Mouse (Mus musculus) limb, embryonic 11.5 days (tissue): ENCODE measurements around the gene Tmem178. TPM values are rescaled to one million over a fixed set of nuclear protein-coding genes. Genes with fewer than 3 reads are reported as not detected.

Source experiments
- ATAC-seq: fragments of 200-750 bp; cut with Nextera tagmentation; 2 replicates; pipeline ENCODE4 v1.8.0; 2017; ENCODE audit warnings: low read depth; ENCODE audit not compliant: insufficient number of reproducible peaks, low FRiP score, low TSS enrichment
- DNase-seq: peaks from one replicate; pipeline ENCODE4 v3.0.0-alpha.2; 2015; ENCODE audit warnings: low spot score
- H3K27ac ChIP-seq: fragments of 300-500 bp; sonication (generic); replicated peaks from 2 replicates; pipeline ENCODE4 v1.5.1; 2014; ENCODE audit warnings: low read depth, mild to moderate bottlenecking, low read length
- H3K27me3 ChIP-seq: fragments of 300-500 bp; sonication (generic); 2 replicates; pipeline ENCODE4 v1.6.1; 2014; ENCODE audit warnings: mild to moderate bottlenecking, low read length, mixed read lengths; ENCODE audit not compliant: control insufficient read depth, insufficient read depth
- H3K36me3 ChIP-seq: fragments of 300-500 bp; sonication (generic); 2 replicates; pipeline ENCODE4 v1.6.1; 2014; ENCODE audit warnings: mild to moderate bottlenecking, low read length, moderate library complexity, mixed read lengths; ENCODE audit not compliant: control insufficient read depth, insufficient read depth
- H3K4me1 ChIP-seq: fragments of 300-500 bp; sonication (generic); 2 replicates; pipeline ENCODE4 v1.6.1; 2014; ENCODE audit warnings: low read length, mixed read lengths; ENCODE audit not compliant: control insufficient read depth, insufficient read depth
- H3K4me2 ChIP-seq: fragments of 300-500 bp; sonication (generic); 2 replicates; pipeline ENCODE4 v1.6.1; 2014; ENCODE audit warnings: low read depth, mild to moderate bottlenecking, moderate library complexity; ENCODE audit not compliant: severe bottlenecking
- H3K4me3 ChIP-seq: fragments of 300-500 bp; sonication (generic); 2 replicates; pipeline ENCODE4 v1.5.1; 2014; ENCODE audit warnings: low read depth, low read length
- H3K9ac ChIP-seq: fragments of 300-500 bp; sonication (generic); 2 replicates; pipeline ENCODE4 v1.6.1; 2014; ENCODE audit warnings: mild to moderate bottlenecking, low read length
- H3K9me3 ChIP-seq: fragments of 300-500 bp; sonication (generic); 2 replicates; pipeline ENCODE4 v1.6.1; 2016; ENCODE audit warnings: low read length; ENCODE audit not compliant: control insufficient read depth
- WGBS: fragments of 180-500 bp; shearing (Covaris S2); extraction: QIAGEN DNeasy Blood & Tissue Kit; methylation state at CpG from one replicate; pipeline ENCODE4 v1.1.7; 2014; 5-methylcytosine and 5-hydroxymethylcytosine counted together
- polyA plus RNA-seq: library from polyadenylated mRNA; unstranded; fragments of >200 nt; fragmentation: Nextera tagmentation; extraction: Ambion mirVana; gene quantifications from 2 replicates; pipeline ENCODE4 v1.2.1, GENCODE M21; 2014

Tmem178 gene
- 5.3 and 6.9 TPM in 2 replicates for polyA plus RNA-seq

DNA sequence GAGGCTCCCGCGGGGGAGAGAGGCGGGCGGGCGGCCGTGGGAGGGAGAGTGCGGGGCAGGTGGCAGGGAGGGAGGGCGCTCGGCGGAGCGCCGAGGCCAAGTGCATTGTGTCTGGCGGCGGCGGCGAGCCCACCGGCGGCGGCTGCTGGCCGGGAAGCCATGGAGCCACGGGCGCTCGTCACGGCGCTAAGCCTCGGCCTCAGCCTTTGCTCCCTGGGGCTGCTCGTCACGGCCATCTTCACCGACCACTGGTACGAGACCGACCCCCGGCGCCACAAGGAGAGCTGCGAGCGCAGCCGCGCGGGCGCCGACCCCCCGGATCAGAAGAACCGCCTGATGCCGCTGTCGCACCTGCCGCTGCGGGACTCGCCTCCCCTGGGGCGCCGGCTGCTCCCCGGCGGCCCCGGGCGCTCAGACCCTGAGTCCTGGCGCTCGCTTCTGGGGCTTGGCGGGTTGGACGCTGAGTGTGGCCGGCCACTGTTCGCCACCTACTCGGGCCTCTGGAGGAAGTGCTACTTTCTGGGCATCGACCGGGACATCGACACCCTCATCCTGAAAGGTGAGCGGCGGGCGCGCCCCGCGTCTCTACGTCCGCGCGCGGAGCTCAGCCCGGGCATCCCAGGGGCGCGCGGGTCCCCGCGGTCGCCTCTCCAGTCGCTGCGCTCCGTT is at the start of gene Tmem178:
TSS of gene Tmem178 (plus strand) at position 103 of the 669 bp plus-strand sequence.
- H3K9ac ChIP-seq: peak within 1 kb of the TSS; percentile 70
- H3K4me1 ChIP-seq: no peaks in the 10 kb centered on the region
- H3K4me3 ChIP-seq: peak within 1 kb of the TSS; percentile 71
- no peaks in the 10 kb centered on the region for H3K9me3 ChIP-seq
- H3K27ac ChIP-seq: no peak within 1 kb of the TSS
- no peaks in the 10 kb centered on the region for H3K36me3 ChIP-seq
- peaks cover 8% of the 10 kb centered on the region; the same call in 1 of the 2 replicates for H3K27me3 ChIP-seq
- peak within 1 kb of the TSS; percentile 99 for H3K4me2 ChIP-seq
- peak; percentile 64 for DNase-seq
- under 1% methylated on average over 72 of the region's 84 CpGs for WGBS
- peak; percentile 54; the same call in 1 of the 2 replicates for ATAC-seq

GRCm38 (mm10) chr17:80896481-80896880 is 48.0 kb upstream of the Tmem178 start:
- no peak overlapping the region for H3K4me3 ChIP-seq
- H3K36me3 ChIP-seq: no peaks in the 10 kb centered on the region
- no peak overlapping the region for H3K4me2 ChIP-seq
- H3K4me1 ChIP-seq: no peaks in the 10 kb centered on the region
- peak overlapping the region; percentile 12; the same call in 1 of the 2 replicates for H3K27ac ChIP-seq
- no peaks in the 10 kb centered on the region for H3K27me3 ChIP-seq
- H3K9me3 ChIP-seq: no peaks in the 10 kb centered on the region
- H3K9ac ChIP-seq: no peak overlapping the region
- ATAC-seq (no peak), DNase-seq (no peak)
- 44% methylated on average over 2 of the region's 2 CpGs for WGBS

DNA sequence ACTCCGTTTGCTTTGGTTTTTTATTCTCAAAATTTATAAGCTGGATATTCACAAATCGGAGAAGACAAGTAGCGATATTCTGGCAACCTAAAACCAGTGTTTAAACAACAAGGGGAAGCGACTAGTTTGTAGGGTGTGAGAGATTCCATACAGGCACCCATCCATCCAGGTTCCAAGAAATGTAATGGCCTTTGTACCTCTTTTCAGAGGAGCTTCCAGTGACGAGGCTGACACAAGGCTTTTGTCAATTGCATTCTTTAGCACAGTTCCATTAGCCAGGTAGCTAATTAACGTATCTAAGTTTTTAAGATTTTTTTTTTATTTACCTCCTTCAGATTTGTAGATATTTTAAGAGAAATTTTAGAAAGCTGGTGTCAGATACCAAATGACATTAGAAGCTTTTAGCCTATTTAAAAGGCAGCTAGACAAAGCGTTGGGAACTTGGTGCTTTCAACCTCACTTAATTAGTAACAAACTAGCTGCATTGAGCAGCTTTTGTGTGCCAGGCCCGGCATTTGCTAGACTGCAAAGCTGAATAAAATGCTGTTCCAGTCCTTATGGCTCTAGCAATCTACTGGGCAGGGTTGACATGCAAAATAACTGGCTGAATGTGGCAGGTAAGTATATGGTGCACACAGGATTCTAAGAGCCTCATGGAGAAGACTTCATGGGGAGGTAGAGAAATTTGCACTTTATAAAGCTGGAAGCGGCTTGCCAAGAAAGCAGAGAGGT is 46.6 kb upstream of the Tmem178 start:
- Histone ChIP-seq H3K27me3 (no peaks in the 10 kb centered on the region), H3K36me3 (no peaks in the 10 kb centered on the region), H3K4me2 (no peak overlapping the region), H3K4me3 (no peak overlapping the region), H3K9ac (no peak overlapping the region), H3K4me1 (no peaks in the 10 kb centered on the region), H3K27ac (no peak overlapping the region), H3K9me3 (no peaks in the 10 kb centered on the region)
- 78% methylated on average over 9 of the region's 9 CpGs for WGBS
- ATAC-seq (no peak), DNase-seq (no peak)

DNA sequence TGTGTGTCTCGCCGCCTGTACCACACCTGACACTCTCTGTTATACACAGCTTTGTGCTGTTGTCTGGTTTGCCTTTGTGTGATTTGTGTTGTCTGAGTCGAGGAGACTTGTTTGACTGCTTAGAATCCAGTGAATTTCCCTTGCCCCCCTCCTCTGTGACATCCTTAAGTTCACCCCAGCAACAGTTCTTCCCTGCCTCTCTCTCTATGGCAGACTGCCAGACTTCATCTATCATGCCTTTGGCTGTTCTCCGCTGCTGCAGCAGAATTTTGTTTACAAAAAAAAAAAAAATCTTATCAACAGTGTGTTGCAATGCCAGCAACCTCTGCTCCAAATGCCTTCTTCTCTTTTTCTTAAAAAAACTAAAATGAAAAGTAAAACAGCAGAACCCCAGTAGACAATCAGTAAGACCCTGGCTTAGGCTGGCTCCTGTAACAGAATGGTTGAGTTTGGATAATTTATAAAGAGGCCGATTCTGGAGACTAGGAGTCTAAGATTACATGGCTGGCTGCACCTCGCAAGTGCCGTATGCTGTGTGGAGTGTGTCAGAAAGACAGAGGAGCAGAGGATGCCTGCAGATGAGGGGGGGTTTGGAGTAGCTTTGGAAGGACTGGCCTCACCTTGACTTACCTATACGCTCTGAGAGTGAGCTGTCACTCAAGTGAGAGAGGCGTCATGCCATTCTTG is 44.8 kb upstream of the Tmem178 start:
- WGBS: 76% methylated on average over 9 of the region's 9 CpGs
- no peak overlapping the region for H3K4me2 ChIP-seq
- ATAC-seq: no peak
- H3K27me3 ChIP-seq: no peaks in the 10 kb centered on the region
- no peak overlapping the region for H3K9ac ChIP-seq
- H3K4me1 ChIP-seq: no peaks in the 10 kb centered on the region
- no peak overlapping the region for H3K4me3 ChIP-seq
- H3K9me3 ChIP-seq: no peaks in the 10 kb centered on the region
- H3K27ac ChIP-seq: no peak overlapping the region
- no peak for DNase-seq
- H3K36me3 ChIP-seq: no peaks in the 10 kb centered on the region

- Histone ChIP-seq H3K36me3 (no peaks in the 10 kb centered on the region), H3K9me3 (no peaks in the 10 kb centered on the region), H3K9ac (no peak overlapping the region), H3K27ac (no peak overlapping the region), H3K4me1 (no peaks in the 10 kb centered on the region), H3K4me3 (no peak overlapping the region), H3K27me3 (no peaks in the 10 kb centered on the region), H3K4me2 (no peak overlapping the region)
- DNase-seq (no peak), ATAC-seq (no peak)
- 84% methylated on average over 2 of the region's 2 CpGs for WGBS
These were observed 44.3 kb upstream of the Tmem178 start for GRCm38 (mm10) chr17:80900200-80900520.

DNA sequence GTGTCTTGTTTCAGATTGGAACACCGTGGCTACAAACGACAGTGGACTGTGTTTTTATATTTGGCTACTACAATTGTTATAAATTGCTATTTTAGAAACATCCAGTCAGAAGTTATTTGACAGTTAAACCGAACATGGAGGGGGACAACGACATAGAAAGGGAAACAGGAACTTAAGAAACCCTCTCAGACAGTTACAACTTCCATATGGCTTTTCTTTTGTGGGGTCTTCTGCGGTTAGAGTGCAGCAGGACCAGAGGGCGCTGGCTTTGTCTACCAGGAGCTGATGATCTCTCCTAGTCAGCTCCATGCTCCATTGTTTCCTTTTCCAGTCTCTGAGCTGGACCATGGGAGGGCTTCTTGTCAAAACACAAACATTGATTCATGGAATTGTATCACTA is 42.5 kb upstream of the Tmem178 start:
- H3K9ac ChIP-seq: no peak overlapping the region
- no peaks in the 10 kb centered on the region for H3K4me1 ChIP-seq
- no peak for DNase-seq
- no peak overlapping the region for H3K4me2 ChIP-seq
- ATAC-seq: no peak
- H3K36me3 ChIP-seq: no peaks in the 10 kb centered on the region
- H3K9me3 ChIP-seq: no peaks in the 10 kb centered on the region
- 85% methylated on average over 6 of the region's 6 CpGs for WGBS
- no peaks in the 10 kb centered on the region for H3K27me3 ChIP-seq
- no peak overlapping the region for H3K27ac ChIP-seq
- no peak overlapping the region for H3K4me3 ChIP-seq

DNA sequence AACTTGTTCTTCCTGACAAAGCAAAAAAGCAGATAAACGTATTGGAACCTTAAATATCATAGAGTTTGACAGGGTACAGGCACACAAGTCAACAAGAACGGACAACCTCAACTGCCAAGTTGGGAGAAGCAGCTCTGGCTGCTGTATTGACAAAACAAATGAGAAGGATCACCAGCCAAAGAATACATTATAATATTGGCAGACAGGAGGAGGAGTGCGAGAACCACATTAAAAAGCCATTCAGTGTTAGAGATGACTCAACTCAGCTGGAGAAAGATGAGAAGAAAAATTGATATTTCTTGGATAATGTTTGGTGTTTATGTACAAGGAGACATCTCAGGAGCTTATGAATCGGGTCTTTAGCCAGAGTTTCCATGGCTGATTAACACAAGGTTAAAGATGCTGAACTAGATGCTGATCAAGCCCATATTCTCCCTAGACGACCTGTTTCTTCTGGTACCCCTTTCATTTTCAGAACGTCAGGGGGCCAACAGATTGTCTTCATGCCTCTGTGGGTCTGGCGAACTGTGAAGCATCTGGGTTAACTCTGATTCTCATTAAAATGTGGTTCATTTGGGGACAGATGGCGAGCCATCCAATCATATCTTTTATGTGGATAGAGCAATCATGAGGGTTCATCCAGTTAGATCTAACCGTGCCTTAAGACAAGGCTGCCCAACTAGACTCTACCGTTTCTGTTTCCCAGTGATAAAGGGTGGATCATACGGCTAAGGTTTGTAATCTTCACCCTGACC is 41.1 kb upstream of the Tmem178 start:
- ATAC-seq (no peak), DNase-seq (no peak)
- H3K27ac ChIP-seq: no peak overlapping the region
- no peak overlapping the region for H3K4me2 ChIP-seq
- 85% methylated on average over 11 of the region's 11 CpGs for WGBS
- H3K27me3 ChIP-seq: no peaks in the 10 kb centered on the region
- H3K36me3 ChIP-seq: no peaks in the 10 kb centered on the region
- H3K4me3 ChIP-seq: no peak overlapping the region
- no peaks in the 10 kb centered on the region for H3K9me3 ChIP-seq
- H3K4me1 ChIP-seq: no peaks in the 10 kb centered on the region
- no peak overlapping the region for H3K9ac ChIP-seq

DNA sequence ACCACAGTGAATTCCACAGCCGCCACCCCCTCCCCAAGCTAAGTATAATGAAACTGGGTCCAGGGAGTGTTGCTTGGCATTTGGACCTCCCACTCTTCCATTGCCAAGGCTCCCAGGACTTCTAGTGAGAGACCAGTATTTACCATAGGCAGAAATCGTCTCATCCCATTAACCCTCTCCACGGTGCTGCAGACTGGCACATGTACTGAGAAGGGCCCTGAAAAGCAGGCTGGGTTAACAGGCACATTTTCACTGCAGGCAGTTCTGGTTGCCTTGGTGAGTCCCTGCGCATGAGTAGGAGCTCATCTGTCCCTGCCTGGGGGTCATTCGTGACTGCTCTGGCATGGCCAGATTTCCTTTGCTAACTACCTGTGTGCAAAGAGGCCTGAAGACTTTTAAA is 40.4 kb upstream of the Tmem178 start:
- no peaks in the 10 kb centered on the region for H3K36me3 ChIP-seq
- no peaks in the 10 kb centered on the region for H3K4me1 ChIP-seq
- H3K4me2 ChIP-seq: no peak overlapping the region
- WGBS: 68% methylated on average over 5 of the region's 5 CpGs
- no peak for ATAC-seq
- no peak overlapping the region for H3K4me3 ChIP-seq
- no peak overlapping the region for H3K9ac ChIP-seq
- H3K27ac ChIP-seq: no peak overlapping the region
- no peak for DNase-seq
- H3K27me3 ChIP-seq: no peaks in the 10 kb centered on the region
- no peaks in the 10 kb centered on the region for H3K9me3 ChIP-seq
